Mouse (Mus musculus) embryonic facial prominence, embryonic 14.5 days (tissue): ENCODE measurements around the gene Jak2. TPM values are rescaled to one million over a fixed set of nuclear protein-coding genes. Genes with fewer than 3 reads are reported as not detected.

Experiments used
- ATAC-seq: fragments of 200-750 bp; cut with Nextera tagmentation; 2 replicates; pipeline ENCODE4 v1.8.0; 2017; ENCODE audit warnings: low read depth, moderate number of reproducible peaks, moderate TSS enrichment
- DNase-seq: peaks from one replicate; pipeline ENCODE4 v3.0.0-alpha.2; 2015; ENCODE audit warnings: low spot score
- H3K27ac ChIP-seq: fragments of 300-500 bp; sonication (generic); replicated peaks from 2 replicates; pipeline ENCODE4 v1.5.1; 2014; ENCODE audit warnings: low read depth, mild to moderate bottlenecking, low read length, moderate library complexity
- H3K27me3 ChIP-seq: fragments of 300-500 bp; sonication (generic); replicated peaks from 2 replicates; pipeline ENCODE4 v1.6.1; 2014; ENCODE audit warnings: low read length; ENCODE audit not compliant: control insufficient read depth, insufficient read depth
- H3K36me3 ChIP-seq: fragments of 300-500 bp; sonication (generic); 2 replicates; pipeline ENCODE4 v1.6.1; 2014; ENCODE audit warnings: low read length, mixed read lengths; ENCODE audit not compliant: control insufficient read depth, insufficient read depth
- H3K4me1 ChIP-seq: fragments of 300-500 bp; sonication (generic); 2 replicates; pipeline ENCODE4 v1.6.1; 2014; ENCODE audit warnings: antibody characterized with exemption, low read length; ENCODE audit not compliant: control insufficient read depth, insufficient read depth
- H3K4me2 ChIP-seq: fragments of 300-500 bp; sonication (generic); 2 replicates; pipeline ENCODE4 v1.6.1; 2014; ENCODE audit warnings: low read depth, mild to moderate bottlenecking, low read length, moderate library complexity, mixed read lengths
- H3K4me3 ChIP-seq: fragments of 300-500 bp; sonication (generic); 2 replicates; pipeline ENCODE4 v1.5.1; 2014; ENCODE audit warnings: low read depth, mild to moderate bottlenecking, low read length
- H3K9ac ChIP-seq: fragments of 300-500 bp; sonication (generic); 2 replicates; pipeline ENCODE4 v1.6.1; 2014; ENCODE audit warnings: low read depth, mild to moderate bottlenecking, low read length, moderate library complexity, mixed read lengths
- H3K9me3 ChIP-seq: fragments of 300-500 bp; sonication (generic); 2 replicates; pipeline ENCODE4 v1.6.1; 2016; ENCODE audit warnings: low read length; ENCODE audit not compliant: control insufficient read depth
- WGBS: fragments of 180-500 bp; shearing (Covaris S2); extraction: QIAGEN DNeasy Blood & Tissue Kit; methylation state at CpG from one replicate; pipeline ENCODE4 v1.1.7; 2014; 5-methylcytosine and 5-hydroxymethylcytosine counted together
- polyA plus RNA-seq: library from polyadenylated mRNA; unstranded; fragments of >200 nt; fragmentation: Nextera tagmentation; extraction: Ambion mirVana; gene quantifications from 2 replicates; pipeline ENCODE4 v1.2.1, GENCODE M21; 2014

Gene Jak2
- polyA plus RNA-seq, 1 experiment from 2014 or later = 16.2 TPM

DNA sequence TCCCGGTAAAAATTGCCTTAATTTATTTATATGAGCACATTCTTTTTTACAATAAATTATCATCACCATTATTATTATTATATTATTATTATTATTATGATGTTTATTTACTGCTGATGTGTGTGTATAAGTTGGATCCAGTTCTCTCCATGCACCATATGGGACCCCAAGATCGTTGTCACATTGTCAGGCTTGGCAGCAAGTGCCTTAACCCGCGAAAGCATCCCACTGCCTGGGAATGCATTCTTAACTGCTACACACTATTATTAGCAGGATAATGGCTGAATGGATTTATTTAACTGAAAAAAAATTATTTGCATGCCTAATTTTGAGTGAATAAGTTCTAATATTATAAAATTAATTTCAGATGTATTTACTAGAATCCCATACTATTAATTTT, 74.8 kb downstream of the Jak2 start:
- Histone ChIP-seq H3K9me3 (no peaks in the 10 kb centered on the region), H3K27me3 (no peaks in the 10 kb centered on the region), H3K27ac (no peak overlapping the region), H3K4me2 (no peak overlapping the region), H3K4me3 (no peak overlapping the region), H3K4me1 (no peaks in the 10 kb centered on the region; the same call in 1 of the 2 replicates), H3K36me3 (no peaks in the 10 kb centered on the region), H3K9ac (no peak overlapping the region)
- ATAC-seq = no peak
- DNase-seq = no peak
- 87% methylated on average over 4 of the region's 4 CpGs for WGBS

DNA sequence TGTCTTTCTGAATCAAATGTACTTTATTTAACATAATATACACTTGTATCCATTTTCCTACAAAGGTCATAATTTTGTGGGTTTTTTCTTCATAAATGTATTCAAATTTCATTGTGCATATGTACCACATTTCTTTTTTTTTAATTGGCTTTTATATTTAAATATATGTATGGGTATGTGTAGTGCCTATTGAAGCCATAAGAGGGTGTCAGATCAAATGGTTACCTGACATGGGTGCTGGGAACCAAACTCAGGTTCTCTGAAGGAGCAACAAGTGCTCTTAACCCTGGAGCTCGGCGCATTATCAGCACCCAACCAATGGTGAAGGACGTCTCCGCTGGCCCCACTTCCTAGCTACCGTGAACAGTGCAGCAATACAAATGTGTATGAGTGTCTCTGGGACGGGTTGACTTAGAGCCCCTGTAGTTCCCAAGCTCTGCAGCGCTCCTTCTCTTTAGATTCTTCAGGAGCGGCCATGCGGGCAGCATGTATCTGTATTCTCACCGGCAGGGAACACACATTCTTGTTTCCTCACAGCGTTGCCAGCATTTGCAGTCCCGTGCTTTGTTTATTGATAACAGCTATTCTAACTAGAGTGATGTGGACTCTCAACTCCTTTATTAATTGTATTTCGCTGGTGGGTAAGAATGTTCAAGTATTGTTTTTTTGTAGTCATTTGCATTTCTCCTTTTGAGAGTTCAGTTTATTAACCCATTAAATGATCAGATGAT, 75.4 kb downstream of the Jak2 start:
- 79% methylated on average over 13 of the region's 13 CpGs for WGBS
- Histone ChIP-seq H3K9me3 (no peaks in the 10 kb centered on the region), H3K9ac (no peak overlapping the region), H3K27me3 (no peaks in the 10 kb centered on the region), H3K27ac (no peak overlapping the region), H3K4me1 (no peaks in the 10 kb centered on the region; the same call in 1 of the 2 replicates), H3K4me2 (no peak overlapping the region), H3K4me3 (no peak overlapping the region), H3K36me3 (no peaks in the 10 kb centered on the region)
- ATAC-seq = no peak
- no peak for DNase-seq

DNA sequence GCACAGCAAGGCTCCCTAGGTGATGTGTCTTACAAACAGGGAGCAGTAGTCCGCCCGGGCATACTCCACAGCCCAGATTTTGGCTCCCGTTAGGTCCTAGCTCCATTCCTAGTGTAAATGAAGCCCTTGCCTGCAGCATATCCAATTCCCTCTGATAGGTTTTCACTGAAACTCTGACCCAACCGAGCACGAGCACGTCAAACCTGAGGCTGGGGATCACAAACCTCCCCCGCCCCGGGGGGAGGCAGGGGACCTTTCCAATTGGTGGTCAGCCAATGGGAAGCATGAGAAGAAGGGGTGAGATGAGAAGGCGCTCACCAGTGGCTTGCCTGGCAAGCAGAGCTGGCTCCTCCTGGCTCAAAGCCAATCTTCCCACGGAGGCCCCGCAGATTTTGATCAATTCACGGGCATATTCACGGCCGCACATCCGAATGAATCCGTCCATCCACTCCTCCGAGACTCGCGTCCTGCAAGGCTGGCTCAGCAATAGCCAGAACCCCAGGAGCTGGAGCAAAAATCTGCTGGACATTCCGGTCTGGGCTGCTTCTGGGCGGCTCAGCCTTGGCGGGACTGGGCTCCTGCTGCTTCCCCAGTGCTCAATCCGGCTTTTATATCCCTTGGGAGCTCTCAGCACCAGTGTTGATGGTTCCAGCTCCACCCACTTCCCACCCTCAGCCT, 82.6 kb downstream of the Jak2 start, which contains the start of gene Rln1:
TSS of gene Rln1 (minus strand) at position 603 of the 678 bp plus-strand sequence.
- peaks cover 6% of the 10 kb centered on the region; the same call in 1 of the 2 replicates for H3K4me1 ChIP-seq
- peak within 1 kb of the TSS; percentile 76 for H3K4me2 ChIP-seq
- H3K4me3 ChIP-seq = peak within 1 kb of the TSS; percentile 36
- 3% methylated on average over 23 of the region's 23 CpGs for WGBS
- H3K27ac ChIP-seq = no peak within 1 kb of the TSS
- H3K36me3 ChIP-seq = no peaks in the 10 kb centered on the region
- no peaks in the 10 kb centered on the region for H3K9me3 ChIP-seq
- ATAC-seq = peak; percentile 53
- H3K27me3 ChIP-seq = peaks cover 3% of the 10 kb centered on the region; the same call in 1 of the 2 replicates
- DNase-seq = peak; percentile 67
- H3K9ac ChIP-seq = peak within 1 kb of the TSS; percentile 64

DNA sequence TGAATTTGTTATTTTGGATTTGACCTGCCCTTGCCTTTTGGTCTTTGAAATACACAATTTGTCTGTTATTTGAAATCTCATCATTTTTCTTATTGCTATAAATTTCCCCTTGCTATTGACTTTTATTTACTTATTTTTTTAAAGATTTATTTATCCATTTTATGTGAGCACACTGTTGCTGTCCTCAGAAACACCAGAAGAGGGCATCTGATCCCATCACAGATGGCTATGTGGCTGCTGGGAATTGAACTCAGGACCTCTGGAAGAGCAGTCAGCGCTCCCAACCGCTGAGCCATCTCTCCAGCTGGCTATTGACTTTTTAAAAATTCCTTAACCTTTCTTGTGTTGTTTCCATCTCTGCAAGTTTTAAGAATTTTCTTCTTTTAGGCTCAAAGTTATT, 85.0 kb downstream of the Jak2 start:
- H3K4me1 ChIP-seq = peaks cover 6% of the 10 kb centered on the region; the same call in 1 of the 2 replicates
- peaks cover 3% of the 10 kb centered on the region; the same call in 1 of the 2 replicates for H3K27me3 ChIP-seq
- no peak overlapping the region for H3K4me3 ChIP-seq
- H3K4me2 ChIP-seq = no peak overlapping the region
- no peak overlapping the region for H3K9ac ChIP-seq
- WGBS = 80% methylated on average over 2 of the region's 2 CpGs
- DNase-seq (no peak), ATAC-seq (no peak)
- no peaks in the 10 kb centered on the region for H3K9me3 ChIP-seq
- no peaks in the 10 kb centered on the region for H3K36me3 ChIP-seq
- H3K27ac ChIP-seq = no peak overlapping the region

DNA sequence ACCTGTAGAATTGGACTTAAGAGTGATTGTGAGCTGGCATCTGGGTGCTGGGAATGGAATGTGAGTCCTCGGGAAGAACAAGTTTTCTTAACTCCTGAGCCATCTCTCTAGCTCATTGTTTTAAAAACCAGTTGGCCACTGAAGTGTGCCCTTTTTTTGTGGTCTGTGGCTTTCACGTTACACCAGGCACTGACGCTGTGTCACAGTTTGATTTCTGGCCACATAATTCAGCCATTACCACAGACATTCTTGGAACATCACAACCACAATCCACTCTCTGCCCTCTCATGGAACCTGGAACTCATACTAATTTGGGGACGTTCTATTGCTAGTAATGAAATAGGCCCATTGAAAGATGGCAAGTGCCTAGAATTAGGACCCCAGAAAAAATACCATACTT, 89.4 kb downstream of the Jak2 start:
- Histone ChIP-seq H3K4me3 (no peak overlapping the region), H3K9ac (no peak overlapping the region), H3K36me3 (no peaks in the 10 kb centered on the region), H3K9me3 (no peaks in the 10 kb centered on the region), H3K27me3 (no peaks in the 10 kb centered on the region), H3K4me2 (no peak overlapping the region), H3K27ac (no peak overlapping the region), H3K4me1 (no peaks in the 10 kb centered on the region)
- WGBS = 71% methylated on average over 4 of the region's 4 CpGs
- DNase-seq (no peak), ATAC-seq (no peak)

DNA sequence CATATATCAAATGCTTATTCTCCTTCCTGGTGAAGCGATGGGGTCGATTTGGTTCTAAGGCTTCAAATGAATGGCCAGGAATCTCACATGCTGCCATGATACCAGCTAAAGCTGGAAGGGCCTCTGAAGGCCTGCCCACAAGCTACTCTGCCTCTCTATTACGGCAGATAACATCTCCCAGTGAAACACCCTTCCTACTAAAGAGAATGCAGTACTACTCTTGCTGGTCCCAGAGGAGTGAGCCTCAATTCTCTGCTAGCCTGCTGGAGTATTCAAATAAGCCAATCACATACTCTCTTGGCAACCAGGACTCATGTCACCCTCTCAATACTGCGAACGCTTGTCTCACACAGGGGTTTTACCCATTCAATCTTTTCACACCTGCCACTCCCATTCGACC, 90.7 kb downstream of the Jak2 start:
- H3K9ac ChIP-seq = no peak overlapping the region
- H3K4me1 ChIP-seq = no peaks in the 10 kb centered on the region
- no peaks in the 10 kb centered on the region for H3K36me3 ChIP-seq
- H3K27ac ChIP-seq = no peak overlapping the region
- H3K4me2 ChIP-seq = no peak overlapping the region
- H3K4me3 ChIP-seq = no peak overlapping the region
- H3K27me3 ChIP-seq = no peaks in the 10 kb centered on the region
- WGBS = 83% methylated on average over 6 of the region's 6 CpGs
- no peaks in the 10 kb centered on the region for H3K9me3 ChIP-seq
- no peak for DNase-seq
- ATAC-seq = no peak

DNA sequence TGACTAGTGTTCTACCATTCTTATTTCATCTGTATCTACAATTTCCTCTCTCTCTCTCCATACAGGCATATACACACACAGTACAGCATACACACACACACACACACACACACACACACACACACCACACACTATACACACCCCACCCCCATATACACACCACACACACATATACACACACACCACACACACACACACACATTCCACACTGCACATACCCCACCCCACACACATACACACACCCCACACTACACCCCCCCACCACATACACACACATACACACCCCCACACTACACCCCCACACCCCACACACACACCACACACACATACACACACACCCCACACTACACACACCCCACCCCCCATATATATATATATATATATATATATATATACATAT, 93.2 kb downstream of the Jak2 start:
- Histone ChIP-seq H3K4me3 (no peak overlapping the region), H3K27me3 (no peaks in the 10 kb centered on the region), H3K4me2 (no peak overlapping the region), H3K27ac (no peak overlapping the region), H3K9ac (no peak overlapping the region), H3K9me3 (no peaks in the 10 kb centered on the region), H3K4me1 (no peaks in the 10 kb centered on the region), H3K36me3 (peaks cover 7% of the 10 kb centered on the region; the same call in 1 of the 2 replicates)
- DNase-seq = no peak
- no peak for ATAC-seq

DNA sequence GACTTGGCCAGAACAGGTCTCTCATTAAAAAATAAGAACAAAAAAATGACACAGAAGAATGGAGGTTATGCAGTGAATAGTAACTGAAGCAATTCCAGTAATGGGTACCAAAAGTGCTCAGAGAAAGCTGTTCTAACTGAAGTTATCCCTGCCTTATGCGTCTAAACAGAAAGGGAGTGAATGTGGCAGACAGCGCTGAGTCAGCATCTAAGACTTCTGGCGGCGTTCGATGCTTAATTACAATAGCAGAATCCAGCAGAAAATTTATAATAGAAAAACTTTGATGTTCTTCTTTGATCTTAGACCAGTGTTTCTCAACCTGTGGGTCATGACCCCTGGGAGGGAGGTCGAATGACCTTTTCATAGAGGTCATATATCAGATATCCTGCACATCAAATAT, 94.0 kb downstream of the Jak2 start:
- Histone ChIP-seq H3K27me3 (no peaks in the 10 kb centered on the region), H3K9me3 (no peaks in the 10 kb centered on the region), H3K4me2 (no peak overlapping the region), H3K4me3 (no peak overlapping the region), H3K9ac (no peak overlapping the region), H3K4me1 (no peaks in the 10 kb centered on the region), H3K27ac (no peak overlapping the region), H3K36me3 (peaks cover 12% of the 10 kb centered on the region)
- ATAC-seq (no peak), DNase-seq (no peak)
- WGBS = 67% methylated on average over 6 of the region's 6 CpGs
